Mouse (Mus musculus) mouse trophoblast stem cell (cell line): ENCODE results near the gene Zfp61.

ENCODE experiments used
- in situ Hi-C, 2 experiments: fragments of 300-500 bp; cut with MseI, MboI; formaldehyde crosslinking; loops; 2 replicates in 1 of 2; 3 replicates in 1 of 2; pipeline ENCODE4 v1.15.1; 2025

Zfp61 gene

GRCm38 (mm10) chr7:24297361-24298095 lies 3.5 kb downstream of the Zfp61 start:
- in situ Hi-C loops, result loop anchor here (25.0 kb wide), 1 partner anchor 335 kb away; the partner anchor contains the start of genes Vmn1r180 (in 2 of the 2) and Vmn1r181 (in 2 of the 2)

- in situ Hi-C loops, result loop anchor here (25.0 kb wide), 1 partner anchor 334 kb away; the partner anchor contains the start of genes Vmn1r180 (in 2 of the 2) and Vmn1r181 (in 2 of the 2)
These were observed 4.6 kb downstream of the Zfp61 start for GRCm38 (mm10) chr7:24296386-24296785.

- in situ Hi-C loops, result loop anchor here (25.0 kb wide), 1 partner anchor 333 kb away; the partner anchor contains the start of genes Vmn1r180 (in 2 of the 2) and Vmn1r181 (in 2 of the 2)
These were observed 5.7 kb downstream of the Zfp61 start for GRCm38 (mm10) chr7:24295376-24295775.

GRCm38 (mm10) chr7:24294763-24295162 lies 6.3 kb downstream of the Zfp61 start:
- in situ Hi-C loops, result loop anchor here (25.0 kb wide), 1 partner anchor 332 kb away; the partner anchor contains the start of genes Vmn1r180 (in 2 of the 2) and Vmn1r181 (in 2 of the 2)

DNA sequence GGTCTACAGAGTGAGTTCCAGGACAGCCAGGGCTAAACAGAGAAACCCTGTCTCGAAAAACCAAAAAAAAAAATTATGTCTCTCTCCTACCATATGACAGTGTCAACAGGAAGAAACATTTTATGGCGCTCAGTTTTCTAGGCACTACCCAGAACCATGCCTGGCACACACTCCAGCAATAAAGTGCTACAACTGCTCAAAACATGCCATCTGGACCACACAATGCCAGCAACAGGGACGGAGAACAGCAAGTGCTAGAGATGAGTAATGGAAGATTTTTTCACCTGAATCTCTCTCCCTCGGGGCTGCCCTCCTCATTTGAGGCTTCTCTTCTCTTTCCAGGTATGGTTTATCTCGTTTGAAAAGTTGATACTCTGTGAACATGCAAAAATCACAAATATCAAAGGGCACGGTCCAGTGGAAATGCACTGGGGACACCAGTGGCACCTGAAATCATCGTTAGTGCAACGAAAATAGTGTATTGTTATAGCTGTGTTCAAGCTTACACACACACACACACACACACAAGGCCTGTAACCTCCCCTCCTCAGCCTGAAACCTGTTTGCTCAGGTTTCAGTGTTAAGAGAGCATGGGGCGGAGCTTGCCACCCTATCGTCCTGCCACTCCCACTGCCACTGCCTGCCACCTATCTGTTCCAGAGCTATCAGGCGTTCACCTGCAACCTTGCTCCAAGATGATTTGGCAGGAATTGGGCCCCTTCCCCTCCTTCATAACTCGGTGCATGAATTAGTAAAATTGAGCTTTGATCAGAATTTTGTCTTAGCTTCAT lies 7.8 kb downstream of the Zfp61 start:
- in situ Hi-C loops, result loop anchor here (25.0 kb wide), 1 partner anchor 331 kb away; the partner anchor contains the start of genes Vmn1r180 (in 2 of the 2) and Vmn1r181 (in 2 of the 2)

- in situ Hi-C loops, result loop anchor here (25.0 kb wide), 1 partner anchor 329 kb away; the partner anchor contains the start of genes Vmn1r180 (in 2 of the 2) and Vmn1r181 (in 2 of the 2)
These were observed 9.5 kb downstream of the Zfp61 start for GRCm38 (mm10) chr7:24291387-24292090.

DNA sequence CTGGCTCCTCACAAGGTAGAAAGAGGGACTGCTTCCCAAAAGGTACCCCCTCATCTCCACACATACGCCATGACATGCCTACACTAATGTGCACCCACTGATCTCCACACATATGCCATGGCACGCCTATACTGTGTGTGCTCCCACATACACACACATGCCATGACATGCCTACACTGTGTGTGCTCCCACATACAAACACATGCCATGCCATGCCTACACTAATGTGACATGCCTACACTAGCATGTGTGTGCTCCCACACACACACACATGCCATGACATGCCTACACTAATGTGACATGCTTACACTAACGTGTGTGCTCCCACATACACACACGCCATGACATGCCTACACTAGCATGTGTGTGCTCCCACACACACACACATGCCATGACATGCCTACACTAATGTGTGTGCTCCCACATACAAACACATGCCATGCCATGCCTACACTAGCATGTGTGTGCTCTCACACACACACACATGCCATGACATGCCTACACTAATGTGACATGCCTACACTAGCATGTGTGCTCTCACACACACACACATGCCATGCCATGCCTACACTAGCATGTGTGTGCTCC lies 10.8 kb downstream of the Zfp61 start:
- in situ Hi-C loops, result loop anchor here (25.0 kb wide), 1 partner anchor 328 kb away; the partner anchor contains the start of genes Vmn1r180 (in 2 of the 2) and Vmn1r181 (in 2 of the 2)

GRCm38 (mm10) chr7:24288512-24288911 lies 12.5 kb downstream of the Zfp61 start:
- in situ Hi-C loops, result loop anchor here (5.0 to 25.0 kb wide), 2 partner anchors 136 to 326 kb away; partner anchors contain the start of genes Vmn1r180 (in 2 of the 2) and Vmn1r181 (in 2 of the 2)

- in situ Hi-C loops, result loop anchor here (5.0 to 25.0 kb wide), 2 partner anchors 135 to 325 kb away; partner anchors contain the start of genes Vmn1r180 (in 2 of the 2) and Vmn1r181 (in 2 of the 2)
These were observed 13.4 kb downstream of the Zfp61 start for GRCm38 (mm10) chr7:24287670-24288069.

DNA sequence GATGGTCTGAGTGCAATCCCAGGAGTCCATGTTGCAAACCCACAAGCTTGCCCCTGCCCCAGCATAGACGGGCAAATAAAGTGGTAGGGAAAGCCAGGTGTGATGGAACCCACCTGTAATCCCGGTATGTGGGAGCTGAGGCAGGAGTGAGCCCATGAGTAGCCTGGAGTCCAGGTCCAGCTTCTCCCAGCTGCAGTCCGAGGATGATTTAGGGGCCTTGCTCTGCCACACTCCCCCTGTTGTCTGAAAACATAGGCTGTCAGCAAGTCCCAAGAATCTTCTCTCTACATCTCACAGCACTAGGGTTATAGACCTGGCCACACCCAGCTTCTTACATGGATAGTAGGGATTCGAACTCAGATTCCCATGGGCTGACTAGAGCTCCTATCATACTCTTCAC lies 14.1 kb downstream of the Zfp61 start:
- in situ Hi-C loops, result loop anchor here (5.0 to 25.0 kb wide), 2 partner anchors 135 to 325 kb away; partner anchors contain the start of genes Vmn1r180 (in 2 of the 2) and Vmn1r181 (in 2 of the 2)

- in situ Hi-C loops, result loop anchor here (5.0 to 25.0 kb wide), 2 partner anchors 134 to 324 kb away; partner anchors contain the start of genes Vmn1r180 (in 2 of the 2) and Vmn1r181 (in 2 of the 2)
These were observed 14.9 kb downstream of the Zfp61 start for GRCm38 (mm10) chr7:24286090-24286489.

DNA sequence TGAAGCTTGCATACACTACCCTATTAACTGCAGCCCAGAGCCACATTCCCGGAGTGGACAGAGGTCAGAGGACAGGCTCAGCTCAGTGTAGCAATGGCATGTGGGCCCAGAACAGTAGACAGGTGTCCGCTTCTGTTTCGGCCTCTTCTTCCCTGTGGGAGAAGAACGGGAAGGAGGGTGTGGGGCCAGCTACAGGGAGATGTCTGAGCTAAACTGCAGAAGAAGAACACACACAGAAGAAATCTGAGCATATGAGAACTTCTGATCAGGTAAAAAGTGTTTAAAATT lies 20.2 kb downstream of the Zfp61 start:
- in situ Hi-C loops, result loop anchor here (5.0 to 25.0 kb wide), 2 partner anchors 124 to 319 kb away; partner anchors contain the start of genes Vmn1r180 (in 2 of the 2) and Vmn1r181 (in 2 of the 2)

GRCm38 (mm10) chr7:24280031-24280857 lies 20.8 kb downstream of the Zfp61 start:
- in situ Hi-C loops, result loop anchor here (5.0 to 25.0 kb wide), 2 partner anchors 123 to 318 kb away; partner anchors contain the start of genes Vmn1r180 (in 2 of the 2) and Vmn1r181 (in 2 of the 2)

DNA sequence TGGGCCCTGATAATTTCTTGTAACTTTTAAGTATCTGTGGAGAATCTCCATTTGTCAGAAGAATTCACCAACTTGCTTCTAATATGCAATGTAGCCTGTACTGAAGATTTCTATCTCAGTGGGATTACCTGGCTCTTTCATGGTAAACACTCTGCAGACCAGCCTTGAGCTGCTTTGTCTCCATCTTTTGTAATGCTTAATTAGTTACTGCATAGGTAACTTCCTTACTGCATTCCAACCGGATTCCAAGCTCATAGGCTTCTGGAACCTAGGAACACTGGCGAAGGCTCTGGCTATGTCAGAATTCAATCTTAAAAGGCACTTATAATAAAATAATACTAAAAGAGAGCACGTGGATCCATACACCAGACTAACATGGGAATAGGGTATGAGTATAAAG lies 22.3 kb downstream of the Zfp61 start:
- in situ Hi-C loops, result loop anchor here (25.0 kb wide), 1 partner anchor 316 kb away; the partner anchor contains the start of genes Vmn1r180 (in 2 of the 2) and Vmn1r181 (in 2 of the 2)

DNA sequence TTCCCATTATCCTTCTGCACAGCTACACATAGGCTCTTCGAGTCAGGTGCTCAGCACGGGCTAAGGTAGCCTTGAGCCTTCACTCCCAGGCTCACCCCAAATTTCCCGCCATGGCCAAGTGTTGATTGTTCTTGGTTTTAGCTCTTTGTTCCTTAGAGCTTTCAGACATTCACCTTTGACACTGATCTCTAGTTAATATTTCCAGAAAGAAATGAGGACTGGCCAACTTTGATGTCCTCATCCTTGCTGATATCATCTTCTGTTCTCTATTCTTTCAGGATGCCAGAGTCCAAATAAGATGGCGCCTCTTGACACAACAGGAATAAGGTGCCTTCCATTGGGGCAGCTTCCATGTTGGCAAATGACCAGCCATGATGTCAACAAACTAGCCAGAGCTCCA lies 26.6 kb downstream of the Zfp61 start:
- in situ Hi-C loops, result no loop called here

GRCm38 (mm10) chr7:24271191-24271590 lies 29.8 kb downstream of the Zfp61 start:
- in situ Hi-C loops, result no loop called here

GRCm38 (mm10) chr7:24270288-24270672 lies 30.8 kb downstream of the Zfp61 start, which contains the start of gene Zfp93:
Zfp93 (plus strand) TSS chr7:24270420.
- in situ Hi-C loops, result no loop called here

DNA sequence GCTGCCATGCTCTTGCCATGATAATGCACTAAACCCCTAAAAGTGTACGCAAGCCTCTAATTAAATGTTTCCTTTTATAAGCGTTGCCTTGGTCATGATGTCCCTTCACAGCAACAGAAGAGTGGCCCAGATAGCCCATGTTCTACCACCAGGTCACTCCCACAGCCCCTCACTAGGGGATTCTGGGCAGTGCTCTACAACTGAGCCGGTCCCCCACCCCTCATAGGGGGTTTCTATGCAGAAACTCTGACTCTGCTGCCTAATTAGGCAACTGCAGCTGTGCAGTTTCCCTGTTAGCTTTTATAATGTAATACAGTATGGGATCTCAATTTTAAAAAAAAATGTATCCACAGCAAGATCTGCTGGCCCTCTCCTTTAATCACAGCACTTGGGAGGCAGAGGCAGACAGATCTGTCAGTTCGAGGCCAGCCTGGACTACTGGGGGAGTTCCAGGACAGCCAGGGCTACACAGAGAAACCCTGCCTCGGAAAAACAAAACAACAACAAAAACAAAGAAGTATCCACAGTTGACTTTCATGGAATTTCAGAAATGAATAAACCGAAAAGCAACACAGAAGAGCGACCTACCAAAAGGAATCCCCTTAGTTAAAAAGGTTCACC lies 31.3 kb downstream of the Zfp61 start:
- in situ Hi-C loops, result no loop called here

GRCm38 (mm10) chr7:24269256-24269655 lies 31.8 kb downstream of the Zfp61 start:
- in situ Hi-C loops, result no loop called here
